Mouse (Mus musculus): Measurements from ENCODE around the gene Pnpla6. TPM values are rescaled to one million over a fixed set of nuclear protein-coding genes. Genes with fewer than 3 reads are reported as not detected.
A peak's percentile ranks its signal among the peaks of the same experiment; 100 is the strongest.

Gene Pnpla6
- polyA plus RNA-seq, 1 experiment from 2014 or later, result 35.7 TPM

GRCm38 (mm10) chr8:3587391-3588257 lies 72.4 kb downstream of the Pnpla6 start:
- Histone ChIP-seq H3K36me3 (no peaks in the 10 kb centered on the region), H3K27ac (replicated peaks) (peak overlapping the region; percentile 89), H3K9ac (peak overlapping the region; percentile 93), H3K27me3 (0 out of 2 replicates have a peak, but pooled peaks cover 5% of the 10 kb centered on the region), H3K4me1 (replicated peaks) (peaks cover 11% of the 10 kb centered on the region; the same call in 1 of the 2 replicates), H3K9me3 (no peaks in the 10 kb centered on the region), H3K4me3 (peak overlapping the region; percentile 87), H3K4me2 (peak overlapping the region; percentile 81)
- under 1% methylated on average over 77 of the region's 77 CpGs for WGBS
- ATAC-seq (ENCODE audit: low read depth), result peak; percentile 82

- peak overlapping the region; percentile 89 for H3K27ac ChIP-seq (replicated peaks)
- 3% methylated on average over 11 of the region's 11 CpGs for WGBS
- H3K9me3 ChIP-seq, result no peaks in the 10 kb centered on the region
- peak overlapping the region; percentile 81 for H3K4me2 ChIP-seq
- 0 out of 2 replicates have a peak, but pooled peaks cover 5% of the 10 kb centered on the region for H3K27me3 ChIP-seq
- peak overlapping the region; percentile 87 for H3K4me3 ChIP-seq
- H3K36me3 ChIP-seq, result no peaks in the 10 kb centered on the region
- ATAC-seq (ENCODE audit: low read depth), result peak; percentile 80
- H3K4me1 ChIP-seq (replicated peaks), result peaks cover 14% of the 10 kb centered on the region
- H3K9ac ChIP-seq, result peak overlapping the region; percentile 93
Measured at GRCm38 (mm10) chr8:3588258-3588633, 73.1 kb downstream of the Pnpla6 start.

GRCm38 (mm10) chr8:3593470-3593869 lies 78.3 kb downstream of the Pnpla6 start:
- Histone ChIP-seq H3K27me3 (no peaks in the 10 kb centered on the region), H3K27ac (replicated peaks) (no peak overlapping the region), H3K4me3 (no peak overlapping the region), H3K4me1 (replicated peaks) (peaks cover 15% of the 10 kb centered on the region), H3K9me3 (no peaks in the 10 kb centered on the region), H3K4me2 (no peak overlapping the region), H3K36me3 (peaks cover 11% of the 10 kb centered on the region), H3K9ac (no peak overlapping the region)
- no peak for ATAC-seq (ENCODE audit: low read depth)
- WGBS, result 68% methylated on average over 3 of the region's 3 CpGs

Other genes starting within 250 kb of the Pnpla6 start
- gene Insr, start 235.8 kb upstream of the Pnpla6 start, polyA plus RNA-seq (2015; fragmentation: Nextera tagmentation; extraction: Ambion mirVana), result 52.0 and 53.5 TPM in 2 replicates
- gene A430078G23Rik, start 162.0 kb upstream of the Pnpla6 start, polyA plus RNA-seq (2015; fragmentation: Nextera tagmentation; extraction: Ambion mirVana), result not detected in 2 replicates
- 9.2 and 11.0 TPM in 2 replicates for gene Arhgef18, start 122.4 kb upstream of the Pnpla6 start, polyA plus RNA-seq (2015; fragmentation: Nextera tagmentation; extraction: Ambion mirVana)
- 3.1 and 3.2 TPM in 2 replicates for gene Pex11g, start 47.7 kb upstream of the Pnpla6 start, polyA plus RNA-seq (2015; fragmentation: Nextera tagmentation; extraction: Ambion mirVana)
- gene Tex45, start 44.5 kb upstream of the Pnpla6 start, polyA plus RNA-seq (2015; fragmentation: Nextera tagmentation; extraction: Ambion mirVana), result 0.17 TPM in 1 of 2 replicates, not detected in the other
- gene Zfp358, start 22.2 kb upstream of the Pnpla6 start, polyA plus RNA-seq (2015; fragmentation: Nextera tagmentation; extraction: Ambion mirVana), result 76.4 and 77.7 TPM in 2 replicates
- gene Mcoln1, start 14.9 kb upstream of the Pnpla6 start, polyA plus RNA-seq (2015; fragmentation: Nextera tagmentation; extraction: Ambion mirVana), result 88.6 and 91.9 TPM in 2 replicates
- gene C330021F23Rik, start 52.6 kb downstream of the Pnpla6 start, polyA plus RNA-seq (2015; fragmentation: Nextera tagmentation; extraction: Ambion mirVana), result 0.50 and 0.77 TPM in 2 replicates
- 34.0 and 38.9 TPM in 2 replicates for gene Camsap3, start 71.9 kb downstream of the Pnpla6 start, polyA plus RNA-seq (2015; fragmentation: Nextera tagmentation; extraction: Ambion mirVana)
- 52.8 and 54.7 TPM in 2 replicates for gene Xab2, start 105.9 kb downstream of the Pnpla6 start, polyA plus RNA-seq (2015; fragmentation: Nextera tagmentation; extraction: Ambion mirVana)
- 111 and 122 TPM in 2 replicates for gene Pet100, start 106.2 kb downstream of the Pnpla6 start, polyA plus RNA-seq (2015; fragmentation: Nextera tagmentation; extraction: Ambion mirVana)
- gene Pcp2, start 110.2 kb downstream of the Pnpla6 start, polyA plus RNA-seq (2015; fragmentation: Nextera tagmentation; extraction: Ambion mirVana), result 0.58 TPM in 1 of 2 replicates, not detected in the other
- 29.4 and 29.9 TPM in 2 replicates for gene Stxbp2, start 115.6 kb downstream of the Pnpla6 start, polyA plus RNA-seq (2015; fragmentation: Nextera tagmentation; extraction: Ambion mirVana)
- 0.22 and 0.59 TPM in 2 replicates for gene Retn, start 140.4 kb downstream of the Pnpla6 start, polyA plus RNA-seq (2015; fragmentation: Nextera tagmentation; extraction: Ambion mirVana)
- 0.25 TPM in 1 of 2 replicates, not detected in the other for gene Mcemp1, start 150.4 kb downstream of the Pnpla6 start, polyA plus RNA-seq (2015; fragmentation: Nextera tagmentation; extraction: Ambion mirVana)
- gene Fcor, start 157.0 kb downstream of the Pnpla6 start, polyA plus RNA-seq (2015; fragmentation: Nextera tagmentation; extraction: Ambion mirVana), result 12.7 and 17.8 TPM in 2 replicates
- gene Trappc5, start 160.9 kb downstream of the Pnpla6 start, polyA plus RNA-seq (2015; fragmentation: Nextera tagmentation; extraction: Ambion mirVana), result 52.9 and 53.3 TPM in 2 replicates
- gene Fcer2a, start 178.8 kb downstream of the Pnpla6 start, polyA plus RNA-seq (2015; fragmentation: Nextera tagmentation; extraction: Ambion mirVana), result 0.20 and 0.39 TPM in 2 replicates
- not detected in 2 replicates for gene Clec4g, start 205.3 kb downstream of the Pnpla6 start, polyA plus RNA-seq (2015; fragmentation: Nextera tagmentation; extraction: Ambion mirVana)
- not detected in 2 replicates for gene Cd209a, start 233.6 kb downstream of the Pnpla6 start, polyA plus RNA-seq (2015; fragmentation: Nextera tagmentation; extraction: Ambion mirVana)

Data from neural tube, embryonic 13.5 days (tissue).